Mouse (Mus musculus) hindbrain, embryonic 16.5 days (tissue): ENCODE data around the gene Cgnl1. TPM values are rescaled to one million over a fixed set of nuclear protein-coding genes. Genes with fewer than 3 reads are reported as not detected.

Experiments used
- ATAC-seq: fragments of 200-750 bp; cut with Nextera tagmentation; 2 replicates; pipeline ENCODE4 v1.8.0; 2017; ENCODE audit warnings: moderate TSS enrichment, moderate library complexity
- H3K27ac ChIP-seq: fragments of 300-500 bp; sonication (generic); 2 replicates; pipeline ENCODE4 v1.5.1; 2014; ENCODE audit warnings: low read depth, mild to moderate bottlenecking, control low read depth, low read length, moderate library complexity
- H3K27me3 ChIP-seq: fragments of 300-500 bp; sonication (generic); replicated peaks from 2 replicates; pipeline ENCODE4 v1.6.1; 2014; ENCODE audit warnings: low read length; ENCODE audit not compliant: control insufficient read depth, insufficient read depth
- H3K36me3 ChIP-seq: fragments of 300-500 bp; sonication (generic); 2 replicates; pipeline ENCODE4 v1.6.1; 2014; ENCODE audit warnings: mild to moderate bottlenecking, low read length, moderate library complexity, mixed read lengths; ENCODE audit not compliant: control insufficient read depth, insufficient read depth
- H3K4me1 ChIP-seq: fragments of 300-500 bp; sonication (generic); 2 replicates; pipeline ENCODE4 v1.6.1; 2014; ENCODE audit warnings: low read depth, low read length; ENCODE audit not compliant: control insufficient read depth, insufficient read depth
- H3K4me2 ChIP-seq: fragments of 300-500 bp; sonication (generic); 2 replicates; pipeline ENCODE4 v1.6.1; 2014; ENCODE audit warnings: mild to moderate bottlenecking, low read length, control low read depth, moderate library complexity
- H3K4me3 ChIP-seq: fragments of 300-500 bp; sonication (generic); 2 replicates; pipeline ENCODE4 v1.5.1; 2014; ENCODE audit warnings: mild to moderate bottlenecking, low read length, control low read depth, moderate library complexity
- H3K9ac ChIP-seq: fragments of 300-500 bp; sonication (generic); 2 replicates; pipeline ENCODE4 v1.6.1; 2014; ENCODE audit warnings: low read depth, mild to moderate bottlenecking, control low read depth, low read length, moderate library complexity
- H3K9me3 ChIP-seq: fragments of 300-500 bp; sonication (generic); 2 replicates; pipeline ENCODE4 v1.6.1; 2014; ENCODE audit warnings: mild to moderate bottlenecking, low read length, moderate library complexity; ENCODE audit not compliant: control insufficient read depth
- WGBS: fragments of 180-500 bp; shearing (Covaris S2); extraction: QIAGEN DNeasy Blood & Tissue Kit; methylation state at CpG from one replicate; pipeline ENCODE4 v1.1.7; 2014; 5-methylcytosine and 5-hydroxymethylcytosine counted together
- polyA plus RNA-seq: library from polyadenylated mRNA; unstranded; fragments of >200 nt; fragmentation: Nextera tagmentation; extraction: Ambion mirVana; gene quantifications from 2 replicates; pipeline ENCODE4 v1.2.1, GENCODE M21; 2015

Cgnl1 gene
- polyA plus RNA-seq, 1 experiment from 2014 or later = 7.0 TPM

GRCm38 (mm10) chr9:71738081-71738930 is 33.1 kb downstream of the Cgnl1 start:
- Histone ChIP-seq H3K9me3 (no peaks in the 10 kb centered on the region), H3K4me3 (no peak overlapping the region), H3K27me3 (no peaks in the 10 kb centered on the region), H3K4me1 (no peaks in the 10 kb centered on the region), H3K9ac (no peak overlapping the region), H3K36me3 (no peaks in the 10 kb centered on the region), H3K27ac (no peak overlapping the region), H3K4me2 (no peak overlapping the region)
- WGBS = 67% methylated on average over 12 of the region's 12 CpGs
- ATAC-seq = no peak

GRCm38 (mm10) chr9:71737257-71738023 is 34.0 kb downstream of the Cgnl1 start:
- no peaks in the 10 kb centered on the region for H3K27me3 ChIP-seq
- no peak overlapping the region for H3K4me2 ChIP-seq
- H3K9ac ChIP-seq = no peak overlapping the region
- 57% methylated on average over 3 of the region's 3 CpGs for WGBS
- H3K36me3 ChIP-seq = no peaks in the 10 kb centered on the region
- H3K4me1 ChIP-seq = no peaks in the 10 kb centered on the region
- H3K9me3 ChIP-seq = no peaks in the 10 kb centered on the region
- no peak overlapping the region for H3K27ac ChIP-seq
- no peak for ATAC-seq
- no peak overlapping the region for H3K4me3 ChIP-seq

- no peak overlapping the region for H3K4me3 ChIP-seq
- ATAC-seq = no peak
- no peak overlapping the region for H3K27ac ChIP-seq
- WGBS = 88% methylated on average over 7 of the region's 7 CpGs
- no peaks in the 10 kb centered on the region for H3K4me1 ChIP-seq
- no peak overlapping the region for H3K9ac ChIP-seq
- H3K9me3 ChIP-seq = no peaks in the 10 kb centered on the region
- no peaks in the 10 kb centered on the region for H3K27me3 ChIP-seq
- no peaks in the 10 kb centered on the region for H3K36me3 ChIP-seq
- H3K4me2 ChIP-seq = no peak overlapping the region
Observed at GRCm38 (mm10) chr9:71735886-71736285, 35.5 kb downstream of the Cgnl1 start.

GRCm38 (mm10) chr9:71733559-71733958 is 37.8 kb downstream of the Cgnl1 start:
- Histone ChIP-seq H3K9me3 (no peaks in the 10 kb centered on the region), H3K36me3 (no peaks in the 10 kb centered on the region), H3K27me3 (no peaks in the 10 kb centered on the region), H3K27ac (no peak overlapping the region), H3K4me3 (no peak overlapping the region), H3K4me2 (no peak overlapping the region), H3K9ac (no peak overlapping the region), H3K4me1 (peaks cover 7% of the 10 kb centered on the region)
- 83% methylated on average over 2 of the region's 2 CpGs for WGBS
- ATAC-seq = no peak

GRCm38 (mm10) chr9:71728822-71729311 is 42.5 kb downstream of the Cgnl1 start:
- no peaks in the 10 kb centered on the region for H3K36me3 ChIP-seq
- no peaks in the 10 kb centered on the region for H3K9me3 ChIP-seq
- peak; percentile 88 for ATAC-seq
- 45% methylated on average over 5 of the region's 5 CpGs for WGBS
- H3K4me1 ChIP-seq = peaks cover 7% of the 10 kb centered on the region
- H3K4me3 ChIP-seq = no peak overlapping the region
- no peaks in the 10 kb centered on the region for H3K27me3 ChIP-seq
- H3K4me2 ChIP-seq = no peak overlapping the region
- peak overlapping the region; percentile 37; the same call in 1 of the 2 replicates for H3K27ac ChIP-seq
- no peak overlapping the region for H3K9ac ChIP-seq

GRCm38 (mm10) chr9:71727233-71727632 is 44.2 kb downstream of the Cgnl1 start:
- no peak overlapping the region for H3K27ac ChIP-seq
- no peaks in the 10 kb centered on the region for H3K36me3 ChIP-seq
- no peak overlapping the region for H3K4me2 ChIP-seq
- H3K4me3 ChIP-seq = no peak overlapping the region
- no peak for ATAC-seq
- H3K4me1 ChIP-seq = peaks cover 7% of the 10 kb centered on the region
- WGBS = 87% methylated on average over 4 of the region's 4 CpGs
- H3K27me3 ChIP-seq = no peaks in the 10 kb centered on the region
- H3K9ac ChIP-seq = no peak overlapping the region
- no peaks in the 10 kb centered on the region for H3K9me3 ChIP-seq

GRCm38 (mm10) chr9:71726121-71726520 is 45.3 kb downstream of the Cgnl1 start:
- Histone ChIP-seq H3K36me3 (no peaks in the 10 kb centered on the region), H3K4me3 (no peak overlapping the region), H3K27me3 (no peaks in the 10 kb centered on the region), H3K4me2 (no peak overlapping the region), H3K27ac (no peak overlapping the region), H3K4me1 (peaks cover 7% of the 10 kb centered on the region), H3K9me3 (no peaks in the 10 kb centered on the region), H3K9ac (no peak overlapping the region)
- no peak for ATAC-seq
- WGBS = 78% methylated on average over 3 of the region's 3 CpGs

GRCm38 (mm10) chr9:71722366-71722765 is 49.0 kb downstream of the Cgnl1 start:
- H3K9me3 ChIP-seq = no peaks in the 10 kb centered on the region
- no peaks in the 10 kb centered on the region for H3K36me3 ChIP-seq
- no peaks in the 10 kb centered on the region for H3K27me3 ChIP-seq
- WGBS = 81% methylated on average over 3 of the region's 3 CpGs
- no peak for ATAC-seq
- no peak overlapping the region for H3K4me2 ChIP-seq
- no peak overlapping the region for H3K9ac ChIP-seq
- no peaks in the 10 kb centered on the region for H3K4me1 ChIP-seq
- H3K4me3 ChIP-seq = no peak overlapping the region
- H3K27ac ChIP-seq = no peak overlapping the region

- WGBS = 74% methylated on average over 5 of the region's 5 CpGs
- Histone ChIP-seq H3K4me1 (no peaks in the 10 kb centered on the region), H3K27me3 (no peaks in the 10 kb centered on the region), H3K4me3 (no peak overlapping the region), H3K9ac (no peak overlapping the region), H3K4me2 (no peak overlapping the region), H3K9me3 (no peaks in the 10 kb centered on the region), H3K36me3 (no peaks in the 10 kb centered on the region), H3K27ac (no peak overlapping the region)
- ATAC-seq = no peak
Observed at GRCm38 (mm10) chr9:71716995-71717394, 54.4 kb downstream of the Cgnl1 start.
